Mouse (Mus musculus) stomach, postnatal 0 days (tissue): ENCODE measurements around the gene Mis18bp1. TPM values are rescaled to one million over a fixed set of nuclear protein-coding genes. Genes with fewer than 3 reads are reported as not detected.
"Not testable (repeated sequence)": the region's sequence is repeated elsewhere in the genome, so short reads cannot be mapped to it uniquely, and the experiment has no call there.

ENCODE experiments used
- ATAC-seq: fragments of 200-750 bp; cut with Nextera tagmentation; 2 replicates; pipeline ENCODE4 v1.8.0; 2017; ENCODE audit not compliant: low FRiP score, low TSS enrichment
- DNase-seq: peaks from one replicate; pipeline ENCODE4 v3.0.0-alpha.2; 2016; ENCODE audit warnings: low spot score
- H3K27ac ChIP-seq: fragments of 300-500 bp; sonication (generic); replicated peaks from 2 replicates; pipeline ENCODE4 v1.5.1; 2014; ENCODE audit warnings: mild to moderate bottlenecking, control low read depth
- H3K27me3 ChIP-seq: fragments of 300-500 bp; sonication (generic); 2 replicates; pipeline ENCODE4 v1.6.1; 2014; ENCODE audit warnings: low read length; ENCODE audit not compliant: control insufficient read depth, insufficient read depth
- H3K36me3 ChIP-seq: fragments of 300-500 bp; sonication (generic); 2 replicates; pipeline ENCODE4 v1.6.1; 2014; ENCODE audit warnings: low read length, mixed read lengths; ENCODE audit not compliant: control insufficient read depth, insufficient read depth
- H3K4me1 ChIP-seq: fragments of 300-500 bp; sonication (generic); replicated peaks from 2 replicates; pipeline ENCODE4 v1.6.1; 2014; ENCODE audit warnings: antibody characterized with exemption; ENCODE audit not compliant: control insufficient read depth, insufficient read depth
- H3K4me2 ChIP-seq: fragments of 300-500 bp; sonication (generic); replicated peaks from 2 replicates; pipeline ENCODE4 v1.6.1; 2014; ENCODE audit warnings: low read depth, mild to moderate bottlenecking, control low read depth, moderate library complexity
- H3K4me3 ChIP-seq: fragments of 300-500 bp; sonication (generic); 2 replicates; pipeline ENCODE4 v1.5.1; 2014; ENCODE audit warnings: low read depth, low read length, control low read depth
- H3K9ac ChIP-seq: fragments of 300-500 bp; sonication (generic); 2 replicates; pipeline ENCODE4 v1.6.1; 2014; ENCODE audit warnings: mild to moderate bottlenecking, low read length, control low read depth, mixed read lengths
- H3K9me3 ChIP-seq: fragments of 300-500 bp; sonication (generic); 2 replicates; pipeline ENCODE4 v1.6.1; 2016; ENCODE audit warnings: low read length; ENCODE audit not compliant: control insufficient read depth
- CTCF ChIP-seq: IDR thresholded peaks from 2 replicates; pipeline ENCODE4 v1.5.1; 2016; ENCODE audit warnings: antibody characterized with exemption, low read depth, mild to moderate bottlenecking, moderate library complexity
- EP300 ChIP-seq: optimal IDR thresholded peaks from 2 replicates; pipeline ENCODE3; 2016; ENCODE audit warnings: antibody characterized with exemption
- WGBS: fragments of 180-500 bp; shearing (Covaris S2); extraction: QIAGEN DNeasy Blood & Tissue Kit; methylation state at CpG from one replicate; pipeline ENCODE4 v1.1.7; 2014; 5-methylcytosine and 5-hydroxymethylcytosine counted together
- polyA plus RNA-seq: library from polyadenylated mRNA; unstranded; fragments of >200 nt; fragmentation: Nextera tagmentation; extraction: Ambion mirVana; gene quantifications from 2 replicates; pipeline ENCODE4 v1.2.1, GENCODE M21; 2015

Gene Mis18bp1
- polyA plus RNA-seq, 1 experiment from 2014 or later, result 12.6 TPM

DNA sequence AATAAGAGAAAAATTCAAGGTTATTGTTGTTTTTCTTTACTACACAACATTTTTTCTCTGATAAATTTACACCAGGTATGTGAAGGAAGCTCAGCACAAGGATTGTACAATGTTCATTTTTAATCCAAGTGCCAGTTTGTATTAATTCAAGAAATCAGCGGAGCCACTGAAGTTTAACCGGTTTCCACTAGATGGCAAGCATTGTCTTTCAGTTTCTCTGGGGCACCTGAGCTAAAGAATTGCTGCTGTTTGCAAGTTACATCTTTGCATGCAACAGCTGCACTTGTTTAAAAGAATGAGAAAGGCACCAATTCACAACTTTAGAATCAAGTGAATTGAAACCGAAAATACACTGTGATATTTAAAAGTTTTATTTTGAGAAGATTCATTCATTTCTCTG, 15.0 kb upstream of the Mis18bp1 start:
- H3K4me1 ChIP-seq, result no peaks in the 10 kb centered on the region
- H3K9me3 ChIP-seq, result no peaks in the 10 kb centered on the region
- no peak overlapping the region for H3K4me3 ChIP-seq
- H3K27ac ChIP-seq, result no peak overlapping the region
- no peaks in the 10 kb centered on the region for H3K36me3 ChIP-seq
- WGBS, result 52% methylated on average over 3 of the region's 3 CpGs
- no peak overlapping the region for H3K4me2 ChIP-seq
- TF ChIP-seq EP300 (no peak), CTCF (peak; percentile 50)
- H3K9ac ChIP-seq, result no peak overlapping the region
- DNase-seq, result no peak
- no peaks in the 10 kb centered on the region for H3K27me3 ChIP-seq
- ATAC-seq, result no peak

DNA sequence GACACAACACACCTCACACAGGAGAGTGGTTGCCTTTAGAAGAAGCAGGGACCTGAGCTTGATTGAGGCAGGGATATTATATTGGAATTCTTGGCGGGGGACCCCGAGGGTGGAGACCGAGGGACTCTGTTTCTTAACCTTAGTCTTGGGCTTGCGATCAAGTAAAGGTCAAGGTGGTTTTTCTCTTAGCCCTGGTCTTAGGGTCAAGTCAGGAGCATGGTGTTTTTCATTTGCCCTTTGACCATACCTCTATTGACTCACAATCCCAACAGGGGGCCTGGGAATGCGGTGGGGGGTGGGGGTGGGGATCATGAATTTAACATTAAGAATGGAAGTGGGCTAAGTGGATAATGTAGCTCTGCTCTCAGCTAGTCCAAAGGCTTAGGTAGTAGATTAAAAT, 1.3 kb upstream of the Mis18bp1 start:
- ATAC-seq (no peak), DNase-seq (no peak)
- Histone ChIP-seq H3K4me3 (no peak overlapping the region), H3K27me3 (no peaks in the 10 kb centered on the region), H3K9me3 (no peaks in the 10 kb centered on the region), H3K4me1 (no peaks in the 10 kb centered on the region), H3K9ac (no peak overlapping the region), H3K36me3 (no peaks in the 10 kb centered on the region), H3K4me2 (no peak overlapping the region), H3K27ac (no peak overlapping the region)
- WGBS, result 91% methylated on average over 5 of the region's 5 CpGs
- TF ChIP-seq EP300 (no peak), CTCF (no peak)

DNA sequence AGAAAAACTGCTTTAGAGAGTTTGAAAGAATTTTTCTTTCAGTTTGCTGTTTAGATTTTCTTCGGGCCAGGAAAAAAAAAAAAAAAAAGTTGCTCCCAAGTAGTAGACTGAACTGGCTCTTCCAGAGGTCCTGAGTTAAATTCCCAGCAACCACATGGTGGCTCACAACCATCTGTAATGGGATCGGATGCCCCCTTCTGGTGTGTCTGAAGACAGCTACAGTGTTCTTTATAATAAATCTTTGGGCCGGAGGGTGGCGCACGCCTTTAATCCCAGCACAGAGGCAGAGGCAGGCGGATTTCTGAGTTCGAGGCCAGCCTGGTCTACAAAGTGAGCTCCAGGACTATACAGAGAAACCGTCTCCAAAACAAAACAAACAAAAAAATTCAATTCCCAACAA, 555 bp upstream of the Mis18bp1 start:
- H3K4me1 ChIP-seq, H3K36me3 ChIP-seq, H3K9me3 ChIP-seq, H3K9ac ChIP-seq, H3K27me3 ChIP-seq: not testable (repeated sequence)
- peak; percentile 71 for TF ChIP-seq CTCF
- ATAC-seq (peak; percentile 55), DNase-seq (peak; percentile 27)
- 18% methylated on average over 8 of the region's 8 CpGs for WGBS
- Histone ChIP-seq H3K27ac (peak overlapping the region; percentile 96), H3K4me3 (peak overlapping the region; percentile 70), H3K4me2 (peak overlapping the region; percentile 32)

DNA sequence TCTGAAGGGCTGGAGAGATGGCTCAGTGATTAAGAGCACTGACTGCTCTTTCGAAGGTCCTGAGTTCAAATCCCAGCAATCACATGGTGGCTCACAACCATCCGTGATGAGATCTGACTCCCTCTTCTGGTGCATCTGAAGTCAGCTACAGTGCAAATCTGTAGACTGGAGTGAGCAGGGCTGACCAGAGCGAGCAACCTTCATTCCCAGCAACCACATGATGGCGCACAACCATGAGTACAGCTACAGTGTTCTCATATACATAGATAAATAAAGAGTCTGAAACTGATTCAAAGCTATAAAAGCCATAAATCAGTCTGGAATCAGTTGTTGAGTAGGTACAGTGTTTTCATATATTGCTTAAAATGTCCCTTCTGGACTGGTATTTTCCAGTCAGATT, 36.3 kb downstream of the Mis18bp1 start:
- ATAC-seq, H3K9me3 ChIP-seq, H3K4me2 ChIP-seq, H3K4me1 ChIP-seq, H3K27me3 ChIP-seq, H3K9ac ChIP-seq, DNase-seq, H3K4me3 ChIP-seq, H3K36me3 ChIP-seq, H3K27ac ChIP-seq: not testable (repeated sequence)
- WGBS, result 95% methylated on average over 4 of the region's 4 CpGs
- TF ChIP-seq CTCF, result 0 out of 2 replicates have a peak, but pooled peaks have one; percentile 10

DNA sequence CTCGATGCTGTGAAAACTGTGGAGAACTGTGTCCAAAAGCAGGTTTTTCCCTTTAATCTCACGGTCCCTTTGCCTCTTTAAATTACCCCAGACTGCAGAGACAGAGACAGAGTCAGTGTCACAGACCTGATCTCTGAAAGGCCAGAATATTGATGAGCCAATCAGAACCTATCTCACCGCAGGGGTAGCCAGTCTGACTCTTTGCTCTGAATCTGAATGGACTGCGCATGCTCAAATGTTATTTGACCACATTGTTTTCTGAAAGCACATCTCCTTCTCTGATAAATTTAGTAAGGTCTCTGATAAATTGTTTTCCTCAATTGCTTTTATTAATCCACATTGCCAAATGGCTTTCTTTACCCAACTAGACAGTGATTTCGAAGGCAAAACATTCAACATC, 53.0 kb downstream of the Mis18bp1 start:
- 93% methylated on average over 5 of the region's 5 CpGs for WGBS
- Histone ChIP-seq H3K27ac (no peak overlapping the region), H3K36me3 (peaks cover 4% of the 10 kb centered on the region; the same call in 1 of the 2 replicates), H3K4me1 (no peaks in the 10 kb centered on the region), H3K4me2 (no peak overlapping the region), H3K9ac (no peak overlapping the region), H3K27me3 (no peaks in the 10 kb centered on the region), H3K9me3 (no peaks in the 10 kb centered on the region), H3K4me3 (no peak overlapping the region)
- TF ChIP-seq EP300 (no peak), CTCF (no peak)
- DNase-seq (no peak), ATAC-seq (no peak)

DNA sequence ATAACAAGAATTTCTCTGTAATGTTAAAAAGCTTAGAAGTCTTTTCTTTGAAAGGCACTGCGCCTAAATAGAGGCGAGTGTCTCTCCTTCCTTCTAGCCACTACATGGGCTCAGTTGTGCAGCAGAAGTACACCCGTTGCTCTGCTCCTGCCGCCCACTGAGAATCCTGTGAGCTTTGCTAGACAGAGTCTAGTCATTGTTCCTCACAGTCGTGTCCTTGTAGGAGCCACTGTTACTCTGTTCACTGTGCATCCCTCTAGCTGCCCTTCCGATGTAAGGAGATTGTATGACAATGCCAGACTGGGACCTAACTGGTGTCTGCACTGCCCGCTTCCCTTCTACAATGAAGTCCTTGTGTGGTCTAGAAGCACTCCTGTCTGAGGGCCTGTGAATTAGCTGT, 53.4 kb downstream of the Mis18bp1 start:
- peaks cover 4% of the 10 kb centered on the region; the same call in 1 of the 2 replicates for H3K36me3 ChIP-seq
- no peak for ATAC-seq
- no peaks in the 10 kb centered on the region for H3K27me3 ChIP-seq
- H3K4me1 ChIP-seq, result no peaks in the 10 kb centered on the region
- WGBS, result 87% methylated on average over 7 of the region's 7 CpGs
- no peak for TF ChIP-seq EP300
- no peak for TF ChIP-seq CTCF
- H3K27ac ChIP-seq, result no peak overlapping the region
- H3K9me3 ChIP-seq, result no peaks in the 10 kb centered on the region
- H3K9ac ChIP-seq, result no peak overlapping the region
- no peak overlapping the region for H3K4me3 ChIP-seq
- H3K4me2 ChIP-seq, result no peak overlapping the region
- no peak for DNase-seq

DNA sequence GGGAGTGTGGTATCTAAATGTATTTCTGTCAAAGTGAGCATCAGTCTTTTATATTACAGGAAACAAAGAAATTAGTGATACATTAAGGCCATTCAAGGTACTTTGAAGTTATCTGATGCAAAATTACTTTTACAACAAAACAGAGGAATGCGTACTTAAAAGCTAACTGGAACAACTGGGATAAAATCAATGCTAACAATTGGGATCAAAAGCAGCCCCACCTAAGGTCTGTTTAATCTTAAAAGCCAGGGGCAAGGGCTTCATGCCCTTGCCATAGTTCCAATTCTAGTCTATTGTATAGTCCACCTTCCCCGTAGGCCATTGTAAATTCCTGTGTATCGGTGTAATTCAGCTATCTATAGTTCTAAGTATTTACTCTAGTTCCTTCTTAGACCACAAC, 57.4 kb downstream of the Mis18bp1 start:
- H3K4me3 ChIP-seq, H3K27me3 ChIP-seq, H3K4me2 ChIP-seq, H3K9me3 ChIP-seq, H3K36me3 ChIP-seq, H3K9ac ChIP-seq, ATAC-seq, DNase-seq, H3K4me1 ChIP-seq, H3K27ac ChIP-seq: not testable (repeated sequence)
- WGBS, result 72% methylated on average over 3 of the region's 3 CpGs
